In genomic region chr8:46197673-46198072, GRCm38 (mm10) we compare ENCODE assay signal across 26 mouse cellular contexts.
"Had no signal": no experiment of that assay in that cellular context is flagged by ENCODE, and none has a peak within 500 bp of the region (broad histone marks: within the 10 kb centered on the region; RNA-seq: fewer than 3 reads in every experiment).

No protein-coding gene starts in this region.

- H3K27ac ChIP-seq: embryonic facial prominence, embryonic 10.5 days; embryonic facial prominence, embryonic 12.5 days; embryonic facial prominence, embryonic 13.5 days; embryonic facial prominence, embryonic 15.5 days; forebrain, embryonic 10.5 days; forebrain, embryonic 12.5 days; forebrain, embryonic 13.5 days; forebrain, embryonic 15.5 days; gastrocnemius, adult 2 months had no signal

- H3K4me1 ChIP-seq: embryonic facial prominence, embryonic 10.5 days; embryonic facial prominence, embryonic 12.5 days; embryonic facial prominence, embryonic 13.5 days; embryonic facial prominence, embryonic 15.5 days; forebrain, embryonic 10.5 days; forebrain, embryonic 12.5 days; forebrain, embryonic 13.5 days; forebrain, embryonic 15.5 days had no signal

- DNase-seq: cerebellum, adult 18-20 months; cerebellum, adult 2 months; cerebellum, adult 8-10 months; cerebellum, adult 9-10 months; cerebellum, adult 9-11 months; cerebellum, postnatal 10 days; cerebellum, postnatal 14 days; cerebellum, postnatal 25 days; cerebellum, postnatal 36 days; embryo, embryonic 11 days; forebrain, postnatal 0 days; gastrocnemius, adult 2 months; gastrocnemius, postnatal 10 days; gastrocnemius, postnatal 14 days; gastrocnemius, postnatal 25 days; gastrocnemius, postnatal 36 days had no signal

- H3K9me3 ChIP-seq: embryonic facial prominence, embryonic 10.5 days; embryonic facial prominence, embryonic 12.5 days; embryonic facial prominence, embryonic 13.5 days; embryonic facial prominence, embryonic 15.5 days; forebrain, embryonic 10.5 days; forebrain, embryonic 12.5 days; forebrain, embryonic 13.5 days; forebrain, embryonic 15.5 days had no signal

- H3K9ac ChIP-seq: embryonic facial prominence, embryonic 12.5 days; embryonic facial prominence, embryonic 13.5 days; embryonic facial prominence, embryonic 15.5 days; forebrain, embryonic 12.5 days; forebrain, embryonic 13.5 days; forebrain, embryonic 15.5 days; forebrain, postnatal 0 days had no signal

- H3K4me2 ChIP-seq: embryonic facial prominence, embryonic 12.5 days; embryonic facial prominence, embryonic 13.5 days; embryonic facial prominence, embryonic 15.5 days; forebrain, embryonic 12.5 days; forebrain, embryonic 13.5 days; forebrain, embryonic 15.5 days had no signal

- ATAC-seq: forebrain, embryonic 13.5 days; forebrain, embryonic 14.5 days; forebrain, embryonic 15.5 days; forebrain, postnatal 0 days had no signal

- H3K27me3 ChIP-seq: embryonic facial prominence, embryonic 12.5 days; embryonic facial prominence, embryonic 13.5 days; embryonic facial prominence, embryonic 15.5 days; forebrain, embryonic 12.5 days; forebrain, embryonic 13.5 days; forebrain, embryonic 15.5 days had no signal

- H3K4me3 ChIP-seq: embryonic facial prominence, embryonic 10.5 days; embryonic facial prominence, embryonic 12.5 days; embryonic facial prominence, embryonic 13.5 days; embryonic facial prominence, embryonic 15.5 days; erythroblast, embryonic 14.5 days; forebrain, embryonic 10.5 days; forebrain, embryonic 12.5 days; forebrain, embryonic 13.5 days; forebrain, embryonic 15.5 days; gastrocnemius, adult 2 months had no signal
